Mouse (Mus musculus): ENCODE measurements around the gene Prkar1b. TPM values are rescaled to one million over a fixed set of nuclear protein-coding genes. Genes with fewer than 3 reads are reported as not detected.

The Prkar1b gene
- polyA plus RNA-seq, 1 experiment: 1.3 TPM

DNA sequence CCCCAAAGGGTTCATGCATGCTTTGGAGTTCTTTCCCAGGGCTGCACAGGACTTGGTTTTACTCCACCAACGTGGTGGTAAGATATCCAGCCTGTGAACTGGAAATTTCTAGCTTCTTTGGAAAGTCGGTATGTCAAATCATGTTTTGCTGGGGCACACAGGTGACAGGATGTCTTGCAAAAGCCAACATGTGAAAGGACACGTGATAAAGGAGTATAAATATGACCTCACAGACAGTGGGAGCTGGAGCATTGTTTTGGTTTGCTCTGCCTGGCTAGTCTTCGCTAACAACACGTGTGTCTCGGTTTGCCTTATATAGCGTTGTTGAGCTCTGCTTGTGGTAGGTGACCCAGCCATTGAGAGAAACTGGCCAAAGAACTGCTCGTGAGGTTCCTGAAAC is 15.3 kb downstream of the Prkar1b start:
- Histone ChIP-seq H3K79me2 (ENCODE audit: control insufficient read depth, insufficient read depth) (no peaks in the 10 kb centered on the region), H3K4me2 (ENCODE audit: low read depth) (no peak overlapping the region)

GRCm38 (mm10) chr5:139130351-139130750 is 19.4 kb downstream of the Prkar1b start:
- Histone ChIP-seq H3ac (ENCODE audit: control insufficient read depth, insufficient read length) (no peak overlapping the region), H3K27me3 (ENCODE audit: control insufficient read depth, insufficient read depth, insufficient read length) (peaks cover 4% of the 10 kb centered on the region), H3K79me2 (ENCODE audit: control insufficient read depth, insufficient read depth) (no peaks in the 10 kb centered on the region), H3K36me3 (ENCODE audit: control insufficient read depth, insufficient read depth) (no peaks in the 10 kb centered on the region), H3K4me2 (ENCODE audit: low read depth) (no peak overlapping the region), H3K4me3 (no peak overlapping the region)
- TF ChIP-seq SRF (IDR thresholded peaks at IDR 0.05; ENCODE audit: control insufficient read depth, insufficient read length, low read depth) (no peak), REST (IDR thresholded peaks at IDR 0.05; ENCODE audit: insufficient read depth, insufficient read length) (no peak), MYOG (IDR thresholded peaks at IDR 0.05; ENCODE audit: control insufficient read depth in 1 of 3, insufficient read depth in 1 of 3, insufficient read length in 2 of 3, low read depth in 2 of 3) (no peak)

More for the DNA sequence above, 15.3 kb downstream of the Prkar1b start:
- H3K36me3 ChIP-seq (ENCODE audit: control insufficient read depth, insufficient read depth): no peaks in the 10 kb centered on the region
- H3K4me3 ChIP-seq: no peak overlapping the region
- TF ChIP-seq POLR2AphosphoS2 (IDR thresholded peaks at IDR 0.05; ENCODE audit: insufficient read length, low read depth) (no peak), E2F4 (IDR thresholded peaks at IDR 0.05; ENCODE audit: insufficient read depth) (no peak), MAX (IDR thresholded peaks at IDR 0.05; ENCODE audit: low read depth) (no peak), TCF3 (IDR thresholded peaks at IDR 0.05; ENCODE audit: insufficient read length, low read depth) (no peak), USF1 (IDR thresholded peaks at IDR 0.05; ENCODE audit: low read depth) (no peak), MYOG (IDR thresholded peaks at IDR 0.05; ENCODE audit: control insufficient read depth in 1 of 3, insufficient read depth in 1 of 3, insufficient read length in 2 of 3, low read depth in 2 of 3) (no peak), REST (IDR thresholded peaks at IDR 0.05; ENCODE audit: insufficient read depth, insufficient read length) (no peak)
- H3ac ChIP-seq (ENCODE audit: control insufficient read depth, insufficient read length): no peak overlapping the region
- peaks cover 3% of the 10 kb centered on the region for H3K27me3 ChIP-seq (ENCODE audit: control insufficient read depth, insufficient read depth, insufficient read length)

DNA sequence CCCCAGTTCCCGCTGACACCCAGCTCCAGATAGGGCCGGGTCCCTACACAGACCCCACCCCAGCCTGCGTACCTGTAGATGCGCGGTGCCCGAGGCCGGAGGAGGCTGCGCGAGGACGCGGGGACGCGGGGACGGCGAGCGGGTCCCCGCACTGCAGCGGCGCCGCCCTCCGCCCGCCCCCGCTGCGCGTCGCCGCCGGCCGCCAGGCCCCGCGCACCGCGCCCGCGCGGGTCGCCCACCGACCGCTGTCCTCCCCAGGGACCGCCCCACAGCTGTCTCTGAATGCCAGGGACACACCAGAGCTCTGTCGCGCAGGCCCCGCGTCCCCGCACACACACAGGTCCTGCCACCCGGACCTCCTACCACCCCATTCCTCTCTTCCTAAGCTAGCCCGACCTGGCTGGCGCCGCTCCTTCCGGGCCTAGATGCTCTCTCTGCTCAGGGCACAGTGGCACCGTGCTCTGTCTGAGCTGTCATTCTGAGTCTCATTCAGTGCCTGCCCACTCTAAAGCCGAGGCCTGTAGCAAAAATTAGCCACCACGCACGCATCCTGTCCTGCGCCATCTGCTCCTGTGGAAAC is 20.1 kb downstream of the Prkar1b start:
- Histone ChIP-seq H3K4me3 (no peak overlapping the region), H3K36me3 (ENCODE audit: control insufficient read depth, insufficient read depth) (no peaks in the 10 kb centered on the region), H3K4me2 (ENCODE audit: low read depth) (no peak overlapping the region), H3ac (ENCODE audit: control insufficient read depth, insufficient read length) (no peak overlapping the region), H3K79me2 (ENCODE audit: control insufficient read depth, insufficient read depth) (no peaks in the 10 kb centered on the region), H3K27me3 (ENCODE audit: control insufficient read depth, insufficient read depth, insufficient read length) (peaks cover 4% of the 10 kb centered on the region)
- TF ChIP-seq E2F4 (IDR thresholded peaks at IDR 0.05; ENCODE audit: insufficient read depth) (no peak), MYOG (IDR thresholded peaks at IDR 0.05; ENCODE audit: control insufficient read depth in 1 of 3, insufficient read depth in 1 of 3, insufficient read length in 2 of 3, low read depth in 2 of 3) (peak in 1 of 3 experiments; percentile 5)

GRCm38 (mm10) chr5:139129078-139129477 is 20.7 kb downstream of the Prkar1b start:
- Histone ChIP-seq H3ac (ENCODE audit: control insufficient read depth, insufficient read length) (no peak overlapping the region), H3K79me2 (ENCODE audit: control insufficient read depth, insufficient read depth) (no peaks in the 10 kb centered on the region), H3K4me3 (no peak overlapping the region), H3K36me3 (ENCODE audit: control insufficient read depth, insufficient read depth) (no peaks in the 10 kb centered on the region), H3K27me3 (ENCODE audit: control insufficient read depth, insufficient read depth, insufficient read length) (peaks cover 4% of the 10 kb centered on the region), H3K4me2 (ENCODE audit: low read depth) (no peak overlapping the region)
- TF ChIP-seq POLR2A (IDR thresholded peaks at IDR 0.05; ENCODE audit: insufficient read length, low read depth): no peak
- TF ChIP-seq POLR2AphosphoS2 (IDR thresholded peaks at IDR 0.05; ENCODE audit: insufficient read length, low read depth): no peak
- TF ChIP-seq MYOD1 (IDR thresholded peaks at IDR 0.05; ENCODE audit: control insufficient read depth in 1 of 3, insufficient read length in 2 of 3, low read depth in 2 of 3): no peak
- no peak for TF ChIP-seq MYOG (IDR thresholded peaks at IDR 0.05; ENCODE audit: control insufficient read depth in 1 of 3, insufficient read depth in 1 of 3, insufficient read length in 2 of 3, low read depth in 2 of 3)
- no peak for TF ChIP-seq TCF12 (IDR thresholded peaks at IDR 0.05; ENCODE audit: insufficient read depth, poor library complexity, severe bottlenecking)
- no peak for TF ChIP-seq E2F4 (IDR thresholded peaks at IDR 0.05; ENCODE audit: insufficient read depth)
- no peak for TF ChIP-seq REST (IDR thresholded peaks at IDR 0.05; ENCODE audit: insufficient read depth, insufficient read length)
- no peak for TF ChIP-seq USF1 (IDR thresholded peaks at IDR 0.05; ENCODE audit: low read depth)
- no peak for TF ChIP-seq TCF3 (IDR thresholded peaks at IDR 0.05; ENCODE audit: insufficient read length, low read depth)
- no peak for TF ChIP-seq SRF (IDR thresholded peaks at IDR 0.05; ENCODE audit: control insufficient read depth, insufficient read length, low read depth)
- TF ChIP-seq MAX (IDR thresholded peaks at IDR 0.05; ENCODE audit: low read depth): no peak
- TF ChIP-seq CEBPB (IDR thresholded peaks at IDR 0.05; ENCODE audit: insufficient read depth, poor library complexity, severe bottlenecking): no peak

- H3K27me3 ChIP-seq (ENCODE audit: control insufficient read depth, insufficient read depth, insufficient read length): peaks cover 4% of the 10 kb centered on the region
- no peaks in the 10 kb centered on the region for H3K79me2 ChIP-seq (ENCODE audit: control insufficient read depth, insufficient read depth)
- H3ac ChIP-seq (ENCODE audit: control insufficient read depth, insufficient read length): no peak overlapping the region
- H3K4me2 ChIP-seq (ENCODE audit: low read depth): no peak overlapping the region
- no peak for TF ChIP-seq POLR2AphosphoS2 (IDR thresholded peaks at IDR 0.05; ENCODE audit: insufficient read length, low read depth)
- no peak for TF ChIP-seq SRF (IDR thresholded peaks at IDR 0.05; ENCODE audit: control insufficient read depth, insufficient read length, low read depth)
- TF ChIP-seq USF1 (IDR thresholded peaks at IDR 0.05; ENCODE audit: low read depth): no peak
- no peak for TF ChIP-seq POLR2A (IDR thresholded peaks at IDR 0.05; ENCODE audit: insufficient read length, low read depth)
- TF ChIP-seq E2F4 (IDR thresholded peaks at IDR 0.05; ENCODE audit: insufficient read depth): no peak
- TF ChIP-seq MAX (IDR thresholded peaks at IDR 0.05; ENCODE audit: low read depth): no peak
- no peak for TF ChIP-seq TCF12 (IDR thresholded peaks at IDR 0.05; ENCODE audit: insufficient read depth, poor library complexity, severe bottlenecking)
- no peak for TF ChIP-seq MYOD1 (IDR thresholded peaks at IDR 0.05; ENCODE audit: control insufficient read depth in 1 of 3, insufficient read length in 2 of 3, low read depth in 2 of 3)
- no peak for TF ChIP-seq CEBPB (IDR thresholded peaks at IDR 0.05; ENCODE audit: insufficient read depth, poor library complexity, severe bottlenecking)
- no peak for TF ChIP-seq TCF3 (IDR thresholded peaks at IDR 0.05; ENCODE audit: insufficient read length, low read depth)
- TF ChIP-seq MYOG (IDR thresholded peaks at IDR 0.05; ENCODE audit: control insufficient read depth in 1 of 3, insufficient read depth in 1 of 3, insufficient read length in 2 of 3, low read depth in 2 of 3): no peak
- H3K36me3 ChIP-seq (ENCODE audit: control insufficient read depth, insufficient read depth): no peaks in the 10 kb centered on the region
- no peak overlapping the region for H3K4me3 ChIP-seq
Observed at GRCm38 (mm10) chr5:139128476-139129065, 21.2 kb downstream of the Prkar1b start.
